Mouse (Mus musculus) CD4-positive naive resting alpha-beta T cell, adult 76 days (primary cell): ENCODE data around the gene Ubl4b. TPM values are rescaled to one million over a fixed set of nuclear protein-coding genes. Genes with fewer than 3 reads are reported as not detected.

Source experiments
- total RNA-seq: library from RNA; stranded (reverse); gene quantifications from one replicate; pipeline ENCODE4 v1.2.4, GENCODE M21; 2023

Gene Ubl4b
- total RNA-seq, result not detected

GRCm38 (mm10) chr3:107554842-107555241 is at the start of gene Ubl4b:
TSS of gene Ubl4b (minus strand) at chr3:107555073.

GRCm38 (mm10) chr3:107594662-107595263 is 39.9 kb upstream of the Ubl4b start, which contains the start of gene Alx3:
TSS of gene Alx3 (plus strand) at chr3:107595031.

GRCm38 (mm10) chr3:107517631-107518108 is 37.2 kb downstream of the Ubl4b start, which contains the start of gene Slc6a17:
TSS of gene Slc6a17 (minus strand) at chr3:107518018.

Other genes starting within 250 kb of the Ubl4b start
- 49.9 TPM for gene Rbm15, start 221.4 kb downstream of the Ubl4b start, total RNA-seq
- gene Kcnc4, start 95.5 kb downstream of the Ubl4b start, total RNA-seq, result not detected
- not detected for gene Slc6a17, start 37.1 kb downstream of the Ubl4b start, total RNA-seq
- not detected for gene Alx3, start 40.0 kb upstream of the Ubl4b start, total RNA-seq
- not detected for gene Gm10961, start 76.2 kb upstream of the Ubl4b start, total RNA-seq
- 43.1 TPM for gene Strip1, start 76.6 kb upstream of the Ubl4b start, total RNA-seq
- 78.3 TPM for gene Ahcyl1, start 141.5 kb upstream of the Ubl4b start, total RNA-seq
- 3.4 TPM for gene Csf1, start 205.4 kb upstream of the Ubl4b start, total RNA-seq